Mouse (Mus musculus): ENCODE results near the gene Clpp.

Clpp gene

GRCm38 (mm10) chr17:56990115-56990746, at the start of gene Clpp:
Gene Clpp (plus strand): TSS chr17:56990305.
- peak; percentile 89 for DNase-seq

DNA sequence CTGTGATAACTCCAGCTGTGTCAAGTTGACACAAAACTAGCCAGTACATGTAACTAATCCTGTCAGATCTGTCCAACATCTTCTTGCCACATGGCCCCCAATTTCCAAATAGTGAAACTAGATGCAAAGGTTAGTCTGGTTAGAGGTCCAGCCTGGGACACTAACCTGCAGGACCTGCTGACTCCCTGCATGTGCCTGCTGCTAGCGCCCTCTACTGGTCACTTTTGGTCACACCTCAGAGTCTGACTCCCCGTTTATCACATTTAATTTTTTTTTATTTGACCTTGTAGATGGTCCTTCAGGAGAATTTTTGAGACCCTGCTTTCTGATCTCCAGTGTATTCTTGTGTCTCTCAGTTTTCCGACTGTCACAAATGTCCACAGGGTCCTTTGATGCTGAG, 39.2 kb upstream of the Clpp start:
- peak; percentile 57 for DNase-seq

- DNase-seq: no peak
These were observed 37.5 kb upstream of the Clpp start for GRCm38 (mm10) chr17:56952639-56953038.

DNA sequence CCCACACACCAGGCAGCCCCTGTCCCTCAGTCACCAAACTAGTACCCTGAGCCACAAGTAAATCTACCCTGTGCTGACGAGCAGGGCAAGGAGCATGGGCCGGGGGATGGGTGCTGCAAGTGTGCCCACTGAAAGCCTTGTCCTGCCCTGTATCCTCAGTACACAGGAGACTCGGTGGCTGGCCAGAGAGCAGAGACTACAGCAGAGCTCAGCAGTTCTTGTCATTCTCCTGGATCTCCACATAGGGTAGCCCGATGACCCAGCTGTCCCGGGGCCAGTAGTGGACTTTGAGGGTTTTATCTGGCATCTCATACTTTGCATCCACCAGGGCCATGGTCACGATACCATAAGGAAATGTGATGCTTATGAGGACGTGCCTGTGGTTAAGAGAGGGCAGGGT, 35.2 kb upstream of the Clpp start:
- no peak for DNase-seq

GRCm38 (mm10) chr17:56957763-56958429, 32.2 kb upstream of the Clpp start:
- no peak for DNase-seq

DNA sequence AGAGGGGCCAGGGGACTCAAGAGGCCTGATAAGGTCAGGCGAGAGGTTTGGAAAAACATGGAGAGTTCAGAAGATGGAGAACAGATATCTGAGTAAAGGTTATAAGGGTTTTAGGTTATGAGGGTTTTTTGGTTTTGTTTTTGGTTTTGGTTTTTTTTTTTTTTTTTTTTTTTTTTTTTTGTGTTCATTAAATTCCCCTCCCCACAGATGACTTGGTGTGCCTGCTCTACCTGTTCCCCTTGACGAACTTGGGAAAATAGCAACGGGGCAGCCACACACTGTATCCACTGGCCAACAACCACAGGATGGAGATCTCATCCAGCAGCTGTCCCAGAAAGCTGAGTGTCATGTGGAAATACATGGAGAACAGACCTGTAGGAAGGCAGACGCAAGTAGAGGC, 31.4 kb upstream of the Clpp start:
- no peak for DNase-seq

DNA sequence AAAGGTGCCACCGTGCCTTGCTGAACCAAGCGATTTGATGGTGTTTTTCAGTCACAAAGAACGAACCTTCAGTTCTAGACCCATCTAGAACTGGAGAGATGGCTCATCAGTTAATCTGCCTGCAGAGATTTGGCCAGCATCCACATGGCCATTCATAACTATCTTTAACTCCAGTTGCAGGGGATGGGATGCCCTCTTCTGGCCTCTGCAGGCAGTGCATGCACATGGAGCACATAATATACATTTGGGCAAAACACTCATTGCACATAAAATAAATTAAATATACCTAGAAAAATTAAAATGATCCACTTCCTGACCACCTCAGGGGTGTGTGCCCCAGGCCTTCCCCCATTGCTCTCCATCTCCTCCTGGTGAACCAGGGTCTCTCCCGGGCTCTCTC, 28.2 kb upstream of the Clpp start:
- no peak for DNase-seq

DNA sequence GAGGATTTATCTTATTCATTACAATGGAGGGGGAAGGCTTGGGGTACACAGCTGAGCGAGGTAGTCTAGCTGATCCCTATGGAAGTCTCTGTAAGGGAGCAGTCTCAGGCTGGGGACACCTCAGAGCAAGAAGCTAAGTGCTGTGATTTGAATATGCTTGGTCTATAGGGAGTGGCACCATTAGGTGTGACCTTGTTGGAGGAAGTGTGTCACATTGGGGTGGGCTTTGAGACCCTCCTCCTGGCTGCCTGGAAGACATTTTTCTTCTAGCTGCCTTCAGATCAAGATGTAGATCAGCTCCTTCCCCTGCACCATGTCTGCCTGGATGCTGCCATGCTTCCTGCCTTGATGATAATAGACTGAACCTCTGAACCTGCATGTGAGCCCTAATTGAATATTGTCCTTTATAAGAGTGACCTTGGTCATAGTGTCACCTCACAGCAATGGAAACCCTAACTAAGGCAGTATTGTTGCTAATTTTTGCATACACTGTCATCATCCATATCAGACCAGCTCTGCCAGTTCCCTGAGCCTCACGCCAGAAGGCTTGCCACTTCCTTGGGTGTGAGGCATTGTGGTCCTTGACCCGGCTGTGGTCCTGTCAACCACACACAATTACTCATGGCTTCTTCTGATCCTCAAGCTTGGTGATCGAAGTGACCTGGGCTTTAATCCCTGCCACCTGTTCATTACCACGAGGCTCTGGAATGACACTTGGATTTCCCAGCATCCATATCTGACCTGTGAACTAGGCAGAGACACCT, 27.3 kb upstream of the Clpp start:
- no peak for DNase-seq

- no peak for DNase-seq
These were observed 26.5 kb upstream of the Clpp start for GRCm38 (mm10) chr17:56963646-56964045.

- DNase-seq: no peak
These were observed 20.8 kb upstream of the Clpp start for GRCm38 (mm10) chr17:56969321-56969720.

- DNase-seq: no peak
These were observed 20.0 kb upstream of the Clpp start for GRCm38 (mm10) chr17:56970081-56970480.

DNA sequence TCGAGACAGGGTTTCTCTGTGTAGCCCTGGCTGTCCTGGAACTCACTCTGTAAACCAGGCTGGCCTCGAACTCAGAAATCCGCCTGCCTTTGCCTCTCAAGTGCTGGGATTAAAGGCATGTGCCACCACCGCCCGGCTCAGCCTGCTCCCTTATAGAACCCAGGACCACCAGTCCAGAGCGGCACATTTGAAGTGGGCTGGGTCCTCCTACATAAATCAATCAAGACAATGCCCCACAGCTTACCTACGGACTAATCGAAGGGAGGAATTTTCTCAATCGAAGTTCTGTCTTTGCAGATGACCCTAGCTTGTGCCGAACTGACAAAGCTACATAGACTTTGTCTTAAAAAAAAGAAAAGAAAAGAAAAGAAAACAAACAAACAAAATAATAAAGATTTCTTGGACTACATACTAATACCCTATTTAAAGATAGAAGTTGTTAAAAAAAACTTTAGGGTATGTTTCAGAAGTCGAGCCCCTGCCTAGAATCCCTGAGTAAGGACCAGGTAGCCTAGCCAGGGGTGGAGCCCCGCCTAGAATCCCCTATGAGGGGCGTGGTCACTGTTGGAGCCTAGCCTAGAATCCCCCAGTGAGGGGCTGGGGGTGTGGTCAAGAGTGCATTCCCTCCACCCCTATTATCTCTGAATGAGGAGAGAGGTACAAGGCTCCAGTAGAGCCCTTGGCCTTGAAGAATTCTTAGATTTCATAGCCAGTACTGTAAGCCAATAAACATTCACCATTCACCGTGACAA, 16.0 kb upstream of the Clpp start:
- no peak for DNase-seq

DNA sequence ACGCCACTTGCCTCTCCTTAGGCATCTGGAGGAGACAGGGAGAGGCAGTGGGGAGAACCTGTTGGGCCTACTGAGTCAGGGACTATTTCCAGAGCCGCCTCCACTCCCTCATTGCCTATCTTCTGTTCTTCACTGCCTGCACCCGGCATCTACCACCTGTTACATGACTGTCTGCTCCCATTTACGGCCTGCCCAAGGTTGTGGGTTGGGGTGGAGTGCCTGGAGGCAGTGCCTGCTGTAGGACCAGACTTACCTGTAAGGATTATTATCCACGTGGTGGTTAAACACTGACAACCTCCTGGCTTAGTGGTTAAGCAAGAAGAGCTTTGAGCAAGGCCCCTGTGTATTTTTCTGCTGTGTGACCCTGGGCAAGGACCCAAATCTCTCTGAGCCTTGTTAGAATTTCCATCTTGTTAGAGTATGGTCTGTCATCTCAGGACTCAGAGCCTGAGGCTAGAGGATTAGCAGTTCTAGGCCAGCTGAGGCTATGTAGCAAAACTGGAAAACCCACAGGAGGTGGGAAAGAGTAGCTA, 15.3 kb upstream of the Clpp start:
- DNase-seq: no peak

DNA sequence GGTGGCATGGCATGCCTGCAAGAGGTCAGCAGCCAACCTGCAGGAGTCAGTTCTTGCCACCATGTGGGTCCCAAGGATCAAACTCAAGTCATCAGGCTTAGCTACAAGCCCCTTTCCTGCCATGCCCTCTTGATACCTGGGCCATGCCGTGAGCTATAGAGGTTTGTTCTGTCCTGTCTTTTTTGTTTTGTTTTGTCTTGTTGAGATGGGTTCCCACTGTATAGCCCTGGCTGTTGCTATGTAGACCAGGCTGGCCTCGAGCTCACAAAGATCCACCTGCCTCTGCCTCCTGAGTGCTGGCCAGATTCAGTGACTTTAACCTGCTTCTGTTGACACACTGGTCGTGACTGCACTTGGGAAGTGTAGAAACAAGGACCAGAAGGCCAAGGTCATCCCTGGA, 14.7 kb upstream of the Clpp start:
- no peak for DNase-seq

GRCm38 (mm10) chr17:56976531-56977390, 13.3 kb upstream of the Clpp start:
- DNase-seq: no peak

GRCm38 (mm10) chr17:56979524-56979923, 10.6 kb upstream of the Clpp start:
- DNase-seq: no peak

GRCm38 (mm10) chr17:56981049-56981448, 9.1 kb upstream of the Clpp start:
- DNase-seq: no peak

DNA sequence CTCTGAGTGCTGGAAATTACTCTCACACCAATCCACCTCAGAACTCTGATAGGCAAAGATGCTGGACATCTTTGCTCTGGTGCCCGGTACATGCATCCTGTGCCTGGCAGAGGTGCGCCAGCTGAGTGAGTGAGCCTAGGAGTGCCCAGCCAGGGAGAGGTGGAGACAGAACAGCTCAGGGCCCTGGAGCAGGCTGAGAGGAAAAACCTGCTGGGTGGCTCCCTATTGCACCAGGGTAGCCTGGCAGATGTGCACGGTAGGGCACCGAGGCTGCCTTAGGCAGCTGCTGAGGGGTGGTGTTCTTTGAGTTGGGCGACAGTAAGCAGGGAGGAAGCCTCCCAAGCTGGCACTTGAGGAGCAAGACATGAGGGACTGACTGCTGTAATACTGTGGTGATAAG, 8.1 kb upstream of the Clpp start, which contains the start of gene Acer1:
Gene Acer1 (minus strand): TSS at position 114 of the 400 bp plus-strand sequence.
- DNase-seq: no peak

- no peak for DNase-seq
These were observed 5.2 kb upstream of the Clpp start for GRCm38 (mm10) chr17:56984886-56985285.

GRCm38 (mm10) chr17:56985656-56986055, 4.4 kb upstream of the Clpp start:
- no peak for DNase-seq

- no peak for DNase-seq
These were observed 3.9 kb upstream of the Clpp start for GRCm38 (mm10) chr17:56986105-56986805.
